Mouse (Mus musculus): ENCODE results near the gene Olfm4.

GRCm38 (mm10) chr14:80061686-80062085 lies 77.8 kb downstream of the Olfm4 start:
- TF ChIP-seq CTCF (IDR thresholded peaks at IDR 0.05; ENCODE audit: low read depth, low read length) (no peak), POLR2A (IDR thresholded peaks at IDR 0.05; ENCODE audit: borderline replicate concordance, low read depth, low read length) (no peak)
